Mouse (Mus musculus): ENCODE measurements around the gene Fzr1. TPM values are rescaled to one million over a fixed set of nuclear protein-coding genes. Genes with fewer than 3 reads are reported as not detected.

The Fzr1 gene
- polyA plus RNA-seq, 1 experiment from 2014 or later, result 119 TPM

DNA sequence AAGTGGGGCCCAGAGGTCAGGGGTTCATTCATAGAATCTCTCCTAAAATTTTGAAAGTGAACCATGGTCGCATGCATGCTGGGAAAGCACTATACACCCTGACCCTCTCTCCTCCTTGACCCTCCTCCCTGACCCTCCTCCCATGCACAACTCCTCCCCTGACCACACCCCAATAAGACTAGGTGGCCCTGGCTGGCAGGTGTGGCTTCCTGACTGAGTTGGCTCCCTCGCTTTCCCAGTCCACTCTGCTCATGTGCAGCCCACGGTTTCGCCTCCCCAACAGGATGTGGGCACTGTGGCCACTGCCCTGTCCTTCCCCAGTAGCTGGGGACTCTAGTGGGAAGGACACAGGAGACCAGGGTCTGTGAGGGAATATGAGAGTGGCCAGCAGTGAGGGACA, 32.0 kb upstream of the Fzr1 start:
- no peak overlapping the region for H3K4me3 ChIP-seq (replicated peaks; ENCODE audit: low read length)
- H3K9me3 ChIP-seq (ENCODE audit: control insufficient read depth, low read length), result no peaks in the 10 kb centered on the region
- 76% methylated on average over 4 of the region's 4 CpGs for WGBS
- no peak for ATAC-seq (ENCODE audit: low FRiP score)
- peaks cover 15% of the 10 kb centered on the region; the same call in 1 of the 2 replicates for H3K27me3 ChIP-seq (ENCODE audit: control insufficient read depth, insufficient read depth, low read length)
- H3K36me3 ChIP-seq (replicated peaks; ENCODE audit: control insufficient read depth, insufficient read depth), result peaks cover 31% of the 10 kb centered on the region
- H3K27ac ChIP-seq, result no peak overlapping the region
- DNase-seq (ENCODE audit: low spot score), result no peak
- H3K4me2 ChIP-seq (replicated peaks), result no peak overlapping the region
- H3K4me1 ChIP-seq (replicated peaks; ENCODE audit: control insufficient read depth, insufficient read depth, low read length), result peaks cover 46% of the 10 kb centered on the region
- H3K9ac ChIP-seq, result no peak overlapping the region; the same call in 1 of the 2 replicates

DNA sequence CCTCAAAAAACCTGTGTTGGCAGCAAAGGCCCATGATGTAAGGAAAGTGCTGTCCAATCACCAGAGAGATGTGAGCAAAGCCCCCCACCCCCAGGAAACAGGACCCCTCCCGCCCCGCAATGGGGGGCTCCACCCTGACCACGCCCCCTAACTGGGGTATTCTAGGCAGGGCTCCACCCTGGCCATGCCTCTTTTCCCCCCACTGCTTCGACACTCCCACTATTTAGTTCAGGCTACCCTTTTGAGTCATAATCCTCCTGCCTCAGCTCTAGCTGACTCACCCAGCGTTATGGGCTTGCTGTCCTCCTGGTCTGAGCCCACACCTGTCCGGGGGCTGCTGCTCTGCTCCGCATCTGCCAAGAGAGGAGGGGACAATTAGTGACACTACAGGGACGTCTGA, 31.0 kb upstream of the Fzr1 start:
- Histone ChIP-seq H3K9ac (no peak overlapping the region), H3K4me3 (replicated peaks; ENCODE audit: low read length) (no peak overlapping the region), H3K36me3 (replicated peaks; ENCODE audit: control insufficient read depth, insufficient read depth) (peaks cover 41% of the 10 kb centered on the region), H3K27ac (no peak overlapping the region), H3K4me2 (replicated peaks) (0 out of 2 replicates have a peak overlapping the region, but pooled peaks have one; percentile 4), H3K9me3 (ENCODE audit: control insufficient read depth, low read length) (no peaks in the 10 kb centered on the region), H3K27me3 (ENCODE audit: control insufficient read depth, insufficient read depth, low read length) (peaks cover 15% of the 10 kb centered on the region; the same call in 1 of the 2 replicates), H3K4me1 (replicated peaks; ENCODE audit: control insufficient read depth, insufficient read depth, low read length) (peaks cover 45% of the 10 kb centered on the region)
- DNase-seq (ENCODE audit: low spot score) (no peak), ATAC-seq (ENCODE audit: low FRiP score) (no peak)
- 13% methylated on average over 8 of the region's 8 CpGs for WGBS

DNA sequence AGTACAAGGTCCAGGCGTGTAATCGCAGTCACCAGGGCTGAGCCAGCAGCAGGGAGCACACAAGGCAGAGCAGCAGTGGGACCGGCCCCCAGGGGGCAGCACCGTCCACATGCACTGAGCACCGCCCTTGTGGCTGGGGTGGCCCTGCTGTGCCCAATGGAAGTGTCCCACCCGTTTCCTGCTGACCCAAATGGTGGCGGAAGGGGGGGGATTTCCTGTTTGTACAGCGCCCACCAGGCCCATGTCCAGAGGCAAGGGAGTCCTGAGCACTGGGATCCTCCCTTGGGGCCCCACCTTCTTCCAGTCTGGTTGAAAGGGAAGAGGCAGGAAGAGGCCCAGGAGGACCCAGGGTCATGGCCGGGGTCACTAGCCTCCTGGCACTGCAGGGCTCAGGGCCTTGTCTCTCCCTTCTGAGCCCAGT, 30.6 kb upstream of the Fzr1 start:
- WGBS, result 20% methylated on average over 9 of the region's 9 CpGs
- Histone ChIP-seq H3K4me3 (replicated peaks; ENCODE audit: low read length) (no peak overlapping the region), H3K9me3 (ENCODE audit: control insufficient read depth, low read length) (no peaks in the 10 kb centered on the region), H3K27me3 (ENCODE audit: control insufficient read depth, insufficient read depth, low read length) (peaks cover 15% of the 10 kb centered on the region; the same call in 1 of the 2 replicates), H3K4me2 (replicated peaks) (no peak overlapping the region), H3K27ac (no peak overlapping the region), H3K4me1 (replicated peaks; ENCODE audit: control insufficient read depth, insufficient read depth, low read length) (peaks cover 40% of the 10 kb centered on the region), H3K9ac (no peak overlapping the region), H3K36me3 (replicated peaks; ENCODE audit: control insufficient read depth, insufficient read depth) (peaks cover 46% of the 10 kb centered on the region)
- ATAC-seq (ENCODE audit: low FRiP score), result no peak
- DNase-seq (ENCODE audit: low spot score), result no peak

DNA sequence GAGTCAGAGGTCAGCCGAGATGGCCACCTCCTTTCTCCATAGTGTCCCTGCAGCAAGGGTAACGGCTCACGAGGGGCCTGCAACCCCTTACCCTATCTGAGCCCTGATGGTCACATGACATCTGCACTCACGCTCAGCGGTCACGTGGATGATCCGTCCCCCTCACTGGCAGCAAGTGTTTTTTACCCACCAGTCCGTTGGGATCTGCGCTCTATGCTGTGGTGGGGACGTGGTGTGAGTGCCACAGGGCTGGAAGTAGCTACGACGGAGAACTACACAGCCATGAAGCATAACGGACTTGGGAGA, 30.1 kb upstream of the Fzr1 start:
- Histone ChIP-seq H3K27me3 (ENCODE audit: control insufficient read depth, insufficient read depth, low read length) (peaks cover 15% of the 10 kb centered on the region; the same call in 1 of the 2 replicates), H3K4me3 (replicated peaks; ENCODE audit: low read length) (no peak overlapping the region), H3K9ac (no peak overlapping the region), H3K4me1 (replicated peaks; ENCODE audit: control insufficient read depth, insufficient read depth, low read length) (peaks cover 39% of the 10 kb centered on the region), H3K36me3 (replicated peaks; ENCODE audit: control insufficient read depth, insufficient read depth) (peaks cover 51% of the 10 kb centered on the region), H3K4me2 (replicated peaks) (no peak overlapping the region), H3K27ac (no peak overlapping the region), H3K9me3 (ENCODE audit: control insufficient read depth, low read length) (no peaks in the 10 kb centered on the region)
- no peak for DNase-seq (ENCODE audit: low spot score)
- 47% methylated on average over 13 of the region's 13 CpGs for WGBS
- no peak for ATAC-seq (ENCODE audit: low FRiP score)

- Histone ChIP-seq H3K27me3 (ENCODE audit: control insufficient read depth, insufficient read depth, low read length) (peaks cover 15% of the 10 kb centered on the region; the same call in 1 of the 2 replicates), H3K9ac (peak overlapping the region; percentile 34; the same call in 1 of the 2 replicates), H3K4me1 (replicated peaks; ENCODE audit: control insufficient read depth, insufficient read depth, low read length) (peaks cover 45% of the 10 kb centered on the region), H3K27ac (peak overlapping the region; percentile 51; the same call in 1 of the 2 replicates), H3K4me3 (replicated peaks; ENCODE audit: low read length) (peak overlapping the region; percentile 14; the same call in 1 of the 2 replicates), H3K36me3 (replicated peaks; ENCODE audit: control insufficient read depth, insufficient read depth) (peaks cover 57% of the 10 kb centered on the region), H3K9me3 (ENCODE audit: control insufficient read depth, low read length) (no peaks in the 10 kb centered on the region), H3K4me2 (replicated peaks) (peak overlapping the region; percentile 43)
- 27% methylated on average over 31 of the region's 31 CpGs for WGBS
- DNase-seq (ENCODE audit: low spot score) (peak; percentile 76), ATAC-seq (ENCODE audit: low FRiP score) (no peak)
Observed at GRCm38 (mm10) chr10:81407539-81408423, 29.5 kb upstream of the Fzr1 start.

DNA sequence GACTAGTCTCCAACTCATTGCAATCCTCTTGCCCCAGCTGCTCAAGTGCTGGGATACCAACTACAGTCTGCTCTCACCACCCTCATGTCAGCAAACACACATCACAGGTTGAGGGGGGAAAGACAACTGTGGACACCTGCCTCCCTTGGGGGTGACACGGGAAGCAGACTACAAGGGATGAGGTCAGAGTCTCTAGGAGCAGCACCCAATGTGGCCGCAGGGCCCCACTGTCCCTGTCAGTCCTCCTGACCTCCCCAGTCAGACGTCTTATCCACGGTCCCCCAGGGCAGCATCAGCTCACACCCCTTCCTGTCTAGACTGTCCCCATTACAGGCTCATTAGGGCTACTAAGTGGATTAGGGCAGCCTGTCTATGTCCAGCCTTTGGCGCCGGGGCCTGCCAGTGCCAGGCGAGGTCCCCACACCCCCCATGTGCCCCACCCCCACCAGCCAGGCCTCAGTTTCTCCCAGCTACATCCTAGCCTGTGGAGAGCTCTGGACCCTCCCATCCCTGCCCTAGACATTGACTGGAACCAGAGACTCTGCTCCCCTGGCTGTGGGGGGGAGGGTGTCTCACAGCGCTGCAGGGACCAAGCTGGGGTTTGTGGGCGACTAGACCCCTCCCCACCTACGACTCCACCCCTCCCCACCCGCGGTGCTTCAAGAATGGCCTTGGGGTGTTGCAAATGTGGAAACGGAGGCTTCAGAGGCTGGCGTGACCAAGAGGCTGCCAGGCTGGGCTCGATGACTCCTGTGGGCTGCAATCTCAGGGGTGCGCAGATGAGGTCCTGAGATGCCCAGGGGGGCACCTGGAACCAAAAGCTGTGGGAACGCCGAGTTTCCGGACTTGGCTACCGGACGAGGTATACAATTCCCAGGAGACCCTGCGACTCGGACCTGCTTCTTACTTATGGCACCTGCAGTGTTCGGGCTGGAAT, 28.5 kb upstream of the Fzr1 start:
- Histone ChIP-seq H3K9ac (peak overlapping the region; percentile 34; the same call in 1 of the 2 replicates), H3K27me3 (ENCODE audit: control insufficient read depth, insufficient read depth, low read length) (peaks cover 15% of the 10 kb centered on the region; the same call in 1 of the 2 replicates), H3K27ac (peak overlapping the region; percentile 51; the same call in 1 of the 2 replicates), H3K36me3 (replicated peaks; ENCODE audit: control insufficient read depth, insufficient read depth) (peaks cover 58% of the 10 kb centered on the region), H3K9me3 (ENCODE audit: control insufficient read depth, low read length) (no peaks in the 10 kb centered on the region), H3K4me2 (replicated peaks) (peak overlapping the region; percentile 43), H3K4me1 (replicated peaks; ENCODE audit: control insufficient read depth, insufficient read depth, low read length) (peaks cover 48% of the 10 kb centered on the region), H3K4me3 (replicated peaks; ENCODE audit: low read length) (peak overlapping the region; percentile 14; the same call in 1 of the 2 replicates)
- ATAC-seq (ENCODE audit: low FRiP score), result no peak
- 24% methylated on average over 24 of the region's 24 CpGs for WGBS
- DNase-seq (ENCODE audit: low spot score), result no peak

- Histone ChIP-seq H3K27me3 (ENCODE audit: control insufficient read depth, insufficient read depth, low read length) (peaks cover 15% of the 10 kb centered on the region; the same call in 1 of the 2 replicates), H3K36me3 (replicated peaks; ENCODE audit: control insufficient read depth, insufficient read depth) (peaks cover 64% of the 10 kb centered on the region), H3K4me1 (replicated peaks; ENCODE audit: control insufficient read depth, insufficient read depth, low read length) (peaks cover 51% of the 10 kb centered on the region), H3K9ac (no peak overlapping the region), H3K9me3 (ENCODE audit: control insufficient read depth, low read length) (no peaks in the 10 kb centered on the region), H3K27ac (no peak overlapping the region), H3K4me2 (replicated peaks) (no peak overlapping the region), H3K4me3 (replicated peaks; ENCODE audit: low read length) (no peak overlapping the region)
- DNase-seq (ENCODE audit: low spot score) (no peak), ATAC-seq (ENCODE audit: low FRiP score) (no peak)
- 47% methylated on average over 13 of the region's 13 CpGs for WGBS
Observed at GRCm38 (mm10) chr10:81405588-81406201, 27.4 kb upstream of the Fzr1 start.

GRCm38 (mm10) chr10:81404720-81405119, 26.4 kb upstream of the Fzr1 start:
- ATAC-seq (ENCODE audit: low FRiP score), result no peak
- H3K27me3 ChIP-seq (ENCODE audit: control insufficient read depth, insufficient read depth, low read length), result peaks cover 15% of the 10 kb centered on the region; the same call in 1 of the 2 replicates
- no peak overlapping the region for H3K27ac ChIP-seq
- H3K4me3 ChIP-seq (replicated peaks; ENCODE audit: low read length), result no peak overlapping the region
- H3K9ac ChIP-seq, result no peak overlapping the region
- no peak for DNase-seq (ENCODE audit: low spot score)
- H3K9me3 ChIP-seq (ENCODE audit: control insufficient read depth, low read length), result no peaks in the 10 kb centered on the region
- no peak overlapping the region for H3K4me2 ChIP-seq (replicated peaks)
- peaks cover 51% of the 10 kb centered on the region for H3K4me1 ChIP-seq (replicated peaks; ENCODE audit: control insufficient read depth, insufficient read depth, low read length)
- WGBS, result 67% methylated on average over 18 of the region's 18 CpGs
- H3K36me3 ChIP-seq (replicated peaks; ENCODE audit: control insufficient read depth, insufficient read depth), result peaks cover 74% of the 10 kb centered on the region
